Mouse (Mus musculus): Measurements from ENCODE around the gene Strn3.

GRCm38 (mm10) chr12:51690893-51691844 lies 528 bp downstream of the Strn3 start, which contains the start of gene Ap4s1:
- TF ChIP-seq ZNF384 (IDR thresholded peaks at IDR 0.05; ENCODE audit: low read depth, low read length) (no peak), ZMIZ1 (IDR thresholded peaks at IDR 0.05; ENCODE audit: low read depth, low read length) (no peak), MAX (IDR thresholded peaks at IDR 0.05; ENCODE audit: low read length) (peak; percentile 71; the same call in 1 of the 2 replicates), ELF1 (IDR thresholded peaks at IDR 0.05; ENCODE audit: low read depth, low read length) (0 out of 2 replicates have a peak, but pooled peaks have one; percentile 21), POLR2AphosphoS2 (IDR thresholded peaks at IDR 0.05; ENCODE audit: low read depth, low read length) (no peak), CHD2 (IDR thresholded peaks at IDR 0.05; ENCODE audit: low read length) (peak; percentile 53), EP300 (IDR thresholded peaks at IDR 0.05; ENCODE audit: low read length) (no peak), CTCF (conservative IDR thresholded peaks at IDR 0.05 in 1 of 2, IDR thresholded peaks at IDR 0.05 in 1 of 2; ENCODE audit: low read depth in 2 of 2, low read length in 2 of 2) (no peak), POLR2A (IDR thresholded peaks at IDR 0.05; ENCODE audit: low read depth, low read length) (peak; percentile 61), SIN3A (IDR thresholded peaks at IDR 0.05; ENCODE audit: low read length) (peak; percentile 85; the same call in 1 of the 2 replicates), PAX5 (IDR thresholded peaks at IDR 0.05; ENCODE audit: low read length) (no peak)

Measured in CH12.LX (cell line).